Mouse (Mus musculus) heart, embryonic 16.5 days (tissue): ENCODE data around the gene Vezt. TPM values are rescaled to one million over a fixed set of nuclear protein-coding genes. Genes with fewer than 3 reads are reported as not detected.

Experiments
- ATAC-seq: fragments of 200-750 bp; cut with Nextera tagmentation; replicated peaks from 2 replicates; pipeline ENCODE4 v1.8.0; 2017; ENCODE audit warnings: moderate number of reproducible peaks; ENCODE audit not compliant: insufficient read depth, low FRiP score; ENCODE audit errors: extremely low read depth
- H3K27ac ChIP-seq: fragments of 300-500 bp; sonication (generic); 2 replicates; pipeline ENCODE4 v1.5.1; 2014; ENCODE audit warnings: mild to moderate bottlenecking, low read length, control low read depth, moderate library complexity
- H3K27me3 ChIP-seq: fragments of 300-500 bp; sonication (generic); 2 replicates; pipeline ENCODE4 v1.6.1; 2014; ENCODE audit warnings: low read length, mixed read lengths; ENCODE audit not compliant: control insufficient read depth, insufficient read depth
- H3K36me3 ChIP-seq: fragments of 300-500 bp; sonication (generic); 2 replicates; pipeline ENCODE4 v1.6.1; 2014; ENCODE audit not compliant: control insufficient read depth, insufficient read depth
- H3K4me1 ChIP-seq: fragments of 300-500 bp; sonication (generic); 2 replicates; pipeline ENCODE4 v1.6.1; 2014; ENCODE audit warnings: low read length, mixed read lengths; ENCODE audit not compliant: control insufficient read depth, insufficient read depth
- H3K4me2 ChIP-seq: fragments of 300-500 bp; sonication (generic); 2 replicates; pipeline ENCODE4 v1.6.1; 2014; ENCODE audit warnings: low read depth, mild to moderate bottlenecking, control low read depth, low read length
- H3K4me3 ChIP-seq: fragments of 300-500 bp; sonication (generic); 2 replicates; pipeline ENCODE4 v1.5.1; 2014; ENCODE audit warnings: mild to moderate bottlenecking, control low read depth, low read length
- H3K9ac ChIP-seq: fragments of 300-500 bp; sonication (generic); 2 replicates; pipeline ENCODE4 v1.6.1; 2014; ENCODE audit warnings: low read length, control low read depth
- H3K9me3 ChIP-seq: fragments of 300-500 bp; sonication (generic); replicated peaks from 2 replicates; pipeline ENCODE4 v1.6.1; 2016; ENCODE audit warnings: low read length; ENCODE audit not compliant: control insufficient read depth
- WGBS: fragments of 180-500 bp; shearing (Covaris S2); extraction: QIAGEN DNeasy Blood & Tissue Kit; methylation state at CpG from one replicate; pipeline ENCODE4 v1.1.7; 2014; 5-methylcytosine and 5-hydroxymethylcytosine counted together
- polyA plus RNA-seq: library from polyadenylated mRNA; unstranded; fragments of >200 nt; fragmentation: Nextera tagmentation; extraction: Ambion mirVana; gene quantifications from 2 replicates; pipeline ENCODE4 v1.2.1, GENCODE M21; 2015

Gene Vezt
- 21.3 and 22.5 TPM in 2 replicates for polyA plus RNA-seq

DNA sequence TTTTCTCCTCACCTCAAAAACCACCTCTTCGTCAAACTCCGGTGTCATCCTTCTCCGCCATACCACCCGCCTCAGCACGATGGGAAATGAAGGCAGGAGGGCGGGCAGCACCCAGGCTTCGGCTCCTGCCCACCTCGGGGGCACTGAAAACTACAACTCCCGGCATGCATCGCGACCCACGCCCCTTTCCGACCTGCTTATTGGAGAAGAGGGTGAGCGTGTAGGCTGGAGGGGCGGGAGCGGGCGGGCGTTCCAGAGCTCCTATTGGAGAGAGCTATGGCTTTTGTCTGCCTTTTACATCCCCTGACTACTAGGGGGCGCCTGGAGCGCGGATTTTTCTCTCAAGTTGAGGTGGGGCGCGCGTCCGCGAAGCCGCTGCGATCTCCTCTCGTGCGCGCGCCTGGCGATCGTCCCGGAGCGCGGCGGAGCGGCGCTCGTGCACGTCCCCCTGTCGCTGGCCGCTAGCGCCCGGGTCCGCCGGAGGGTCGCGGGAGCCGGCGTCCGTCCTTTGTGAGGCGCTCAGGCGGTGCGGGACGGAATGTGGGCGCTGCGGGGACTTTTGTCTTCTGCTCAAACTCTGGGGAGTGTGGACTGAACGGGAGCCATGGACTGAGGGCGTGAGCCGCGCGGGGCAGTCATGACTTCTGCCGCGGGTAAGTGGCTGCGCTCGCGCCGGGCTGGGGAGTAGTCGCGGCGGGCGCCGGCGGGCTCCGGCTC is at the start of gene Vezt, which contains the start of gene Fgd6:
TSS of gene Vezt (minus strand) at position 160 of the 717 bp plus-strand sequence.
TSS of gene Fgd6 (plus strand) at position 344 of the 717 bp plus-strand sequence.
- Histone ChIP-seq H3K9ac (peak within 1 kb of the TSS; percentile 84), H3K4me3 (peak within 1 kb of the TSS; percentile 77), H3K9me3 (no peaks in the 10 kb centered on the region), H3K4me1 (peaks cover 13% of the 10 kb centered on the region), H3K4me2 (peak within 1 kb of the TSS; percentile 74), H3K27ac (peak within 1 kb of the TSS; percentile 86), H3K27me3 (no peaks in the 10 kb centered on the region), H3K36me3 (no peaks in the 10 kb centered on the region)
- WGBS, result under 1% methylated on average over 77 of the region's 77 CpGs
- peak; percentile 99 for ATAC-seq

DNA sequence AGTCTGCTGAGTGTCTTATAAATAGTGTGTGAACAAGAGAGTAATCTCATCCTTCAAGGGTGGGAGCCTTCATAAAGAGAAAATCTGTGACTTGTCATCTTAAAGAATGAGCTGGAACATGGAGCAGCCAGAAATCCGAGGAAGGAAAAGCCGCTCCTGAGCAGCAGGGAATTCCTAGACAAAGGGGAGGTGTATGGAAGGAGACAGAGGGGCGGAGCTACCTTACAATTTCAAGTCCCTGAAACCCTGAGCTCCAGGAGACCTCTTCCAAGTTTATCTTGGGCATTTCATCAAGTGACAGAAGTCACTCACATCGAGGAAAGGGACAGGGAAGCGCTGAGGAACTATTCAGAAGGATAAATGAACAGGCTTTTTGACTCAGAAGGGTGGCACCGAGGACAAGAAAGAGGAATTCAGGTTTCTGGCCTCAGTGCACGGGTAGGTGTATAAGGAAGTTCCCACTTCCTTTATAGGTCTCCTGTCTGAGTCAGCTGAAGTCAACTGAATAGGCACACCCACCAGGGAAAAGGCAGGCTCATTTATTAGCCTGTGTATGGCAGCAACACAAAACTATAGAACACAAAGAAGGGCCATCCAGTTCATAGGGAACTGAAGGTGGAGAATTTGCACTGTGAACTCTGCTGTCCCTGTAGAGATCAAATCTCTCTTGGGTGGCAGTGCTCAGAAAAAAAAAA is 46.6 kb upstream of the Vezt start:
- Histone ChIP-seq H3K36me3 (no peaks in the 10 kb centered on the region), H3K4me3 (no peak overlapping the region), H3K4me1 (peaks cover 3% of the 10 kb centered on the region), H3K27ac (no peak overlapping the region), H3K27me3 (no peaks in the 10 kb centered on the region), H3K9ac (no peak overlapping the region), H3K9me3 (no peaks in the 10 kb centered on the region), H3K4me2 (no peak overlapping the region)
- WGBS, result 36% methylated on average over 7 of the region's 7 CpGs
- no peak for ATAC-seq

DNA sequence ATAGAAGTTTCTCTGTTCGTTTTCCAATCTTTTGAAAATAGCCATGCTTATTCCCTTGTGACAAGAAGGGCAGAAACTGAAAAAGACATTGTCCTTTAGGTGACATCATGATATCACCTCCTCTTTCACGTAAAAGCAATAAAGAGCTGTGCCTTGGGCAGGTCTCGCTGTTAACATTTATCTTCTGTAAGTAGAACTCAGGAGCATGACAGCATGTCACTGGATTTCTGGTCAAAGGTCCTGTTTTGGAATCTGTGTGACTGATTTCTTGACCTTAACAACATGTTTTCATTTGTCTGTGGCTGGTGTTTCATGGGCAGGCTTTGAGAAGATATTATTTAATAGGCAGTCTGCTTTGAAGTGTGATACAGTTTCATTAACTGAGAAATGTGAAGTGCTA is 45.1 kb upstream of the Vezt start:
- no peak overlapping the region for H3K4me3 ChIP-seq
- no peak overlapping the region for H3K4me2 ChIP-seq
- ATAC-seq, result no peak
- H3K36me3 ChIP-seq, result no peaks in the 10 kb centered on the region
- H3K9me3 ChIP-seq, result no peaks in the 10 kb centered on the region
- peaks cover 3% of the 10 kb centered on the region for H3K4me1 ChIP-seq
- 64% methylated on average over 3 of the region's 3 CpGs for WGBS
- no peak overlapping the region for H3K27ac ChIP-seq
- no peak overlapping the region for H3K9ac ChIP-seq
- no peaks in the 10 kb centered on the region for H3K27me3 ChIP-seq

DNA sequence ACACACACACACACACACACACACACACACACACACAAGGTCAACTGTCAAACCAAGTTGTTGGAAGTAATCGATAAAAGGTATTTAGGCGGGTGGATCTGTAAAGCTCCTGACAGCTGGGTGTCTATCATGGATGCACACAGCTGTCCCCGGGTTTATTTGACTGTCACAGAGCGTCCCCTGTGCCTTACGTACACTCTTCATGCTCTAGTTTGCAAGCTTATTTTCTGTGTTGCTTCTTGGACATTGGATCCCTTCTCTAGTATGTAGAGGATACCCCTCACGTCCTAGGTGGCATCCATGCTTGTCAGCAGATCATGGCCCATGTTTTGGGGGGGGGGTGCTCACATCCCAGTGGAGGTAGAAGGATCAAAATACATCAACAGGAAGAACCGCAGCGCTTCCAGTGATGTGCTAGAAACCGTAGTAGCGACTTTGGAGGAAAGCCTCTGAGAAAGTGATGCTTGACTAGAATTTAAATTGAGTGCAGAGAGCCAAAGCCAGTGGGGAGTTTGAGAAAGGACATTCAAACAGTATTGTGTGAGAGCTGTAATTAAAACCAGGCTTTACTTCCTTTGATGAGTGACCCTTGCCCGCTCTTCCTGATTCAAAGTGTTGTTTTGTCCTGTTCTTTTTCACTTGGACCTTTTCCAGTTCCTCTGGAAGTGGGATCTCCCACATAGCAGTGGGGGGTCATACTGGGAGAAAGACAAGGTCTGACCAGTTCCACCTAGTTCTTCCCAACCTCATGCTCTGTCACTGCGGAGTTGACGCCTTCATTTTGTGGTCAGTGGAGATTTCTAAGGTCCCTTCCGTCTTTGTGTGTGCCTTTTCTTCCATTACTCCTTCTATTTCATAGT is 41.6 kb upstream of the Vezt start:
- Histone ChIP-seq H3K9ac (no peak overlapping the region), H3K4me2 (no peak overlapping the region), H3K27ac (no peak overlapping the region), H3K27me3 (no peaks in the 10 kb centered on the region), H3K9me3 (no peaks in the 10 kb centered on the region), H3K4me1 (peaks cover 14% of the 10 kb centered on the region), H3K4me3 (no peak overlapping the region), H3K36me3 (0 out of 2 replicates have a peak, but pooled peaks cover 4% of the 10 kb centered on the region)
- ATAC-seq, result no peak
- 82% methylated on average over 14 of the region's 14 CpGs for WGBS

DNA sequence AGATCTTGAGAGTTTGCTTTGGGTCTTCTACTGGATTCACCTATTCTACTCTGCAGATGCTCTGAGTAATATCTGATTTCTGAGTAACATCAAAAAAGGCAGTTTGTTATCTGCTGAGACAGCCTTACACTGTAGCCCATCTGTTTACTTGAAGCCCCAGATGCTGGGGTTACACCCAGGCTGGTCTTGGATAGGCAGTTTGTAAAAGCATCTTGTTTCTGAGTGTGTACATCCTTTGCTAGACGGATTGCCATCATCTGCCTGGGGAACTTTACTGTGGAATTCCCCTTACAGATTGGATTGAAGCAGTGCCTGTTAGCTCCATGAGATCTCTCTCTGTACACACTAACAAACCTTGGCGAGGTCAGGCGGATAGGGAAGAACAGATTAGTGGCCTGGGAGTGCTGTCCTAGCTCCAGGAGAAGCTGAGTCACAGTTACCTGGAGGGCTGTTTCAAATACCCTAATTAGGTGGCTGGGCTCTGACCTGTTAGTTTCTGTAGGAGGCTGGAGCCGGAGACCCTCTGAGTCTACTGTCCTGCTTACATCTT is 37.4 kb upstream of the Vezt start:
- Histone ChIP-seq H3K4me2 (peak overlapping the region; percentile 51), H3K9ac (peak overlapping the region; percentile 41; the same call in 1 of the 2 replicates), H3K36me3 (0 out of 2 replicates have a peak, but pooled peaks cover 4% of the 10 kb centered on the region), H3K9me3 (no peaks in the 10 kb centered on the region), H3K4me1 (peaks cover 22% of the 10 kb centered on the region), H3K4me3 (no peak overlapping the region), H3K27ac (peak overlapping the region; percentile 77), H3K27me3 (no peaks in the 10 kb centered on the region)
- no peak for ATAC-seq
- 57% methylated on average over 4 of the region's 4 CpGs for WGBS

DNA sequence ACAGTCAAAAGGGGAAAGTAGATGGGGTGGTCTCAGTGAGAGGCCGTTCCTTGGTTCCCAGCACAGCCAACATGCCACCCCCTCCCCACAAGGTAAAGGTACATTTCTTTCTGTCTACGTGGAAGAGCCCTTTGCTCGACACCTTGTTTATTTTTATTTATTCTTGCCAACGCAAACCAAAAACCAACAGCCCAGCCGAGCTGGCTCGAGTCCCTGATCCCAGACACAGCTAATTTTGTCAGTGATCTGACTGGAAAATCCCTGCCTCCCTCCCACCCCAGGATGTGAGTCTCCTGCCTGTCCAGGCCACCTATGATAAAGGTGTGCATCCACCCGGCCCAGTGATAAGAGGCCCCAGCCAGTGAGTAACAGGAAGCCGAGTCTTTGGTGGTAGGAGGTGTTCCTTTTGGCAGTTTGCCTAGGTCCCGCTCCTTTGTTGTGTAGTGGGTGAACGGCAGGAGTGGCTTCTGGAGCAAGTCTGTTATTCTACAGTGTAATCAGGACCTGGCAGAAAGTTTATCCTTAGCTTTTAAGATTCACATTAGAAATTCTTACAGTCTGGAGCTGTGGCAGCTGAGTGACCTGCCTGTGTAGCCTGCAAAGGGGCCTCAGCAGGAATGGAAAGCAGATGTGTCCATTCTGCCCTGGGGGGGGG is 36.8 kb upstream of the Vezt start:
- ATAC-seq, result peak; percentile 75
- Histone ChIP-seq H3K4me1 (peaks cover 22% of the 10 kb centered on the region), H3K4me3 (no peak overlapping the region), H3K9ac (peak overlapping the region; percentile 41; the same call in 1 of the 2 replicates), H3K4me2 (peak overlapping the region; percentile 51), H3K9me3 (no peaks in the 10 kb centered on the region), H3K36me3 (0 out of 2 replicates have a peak, but pooled peaks cover 4% of the 10 kb centered on the region), H3K27me3 (no peaks in the 10 kb centered on the region), H3K27ac (peak overlapping the region; percentile 77)
- 19% methylated on average over 10 of the region's 10 CpGs for WGBS

DNA sequence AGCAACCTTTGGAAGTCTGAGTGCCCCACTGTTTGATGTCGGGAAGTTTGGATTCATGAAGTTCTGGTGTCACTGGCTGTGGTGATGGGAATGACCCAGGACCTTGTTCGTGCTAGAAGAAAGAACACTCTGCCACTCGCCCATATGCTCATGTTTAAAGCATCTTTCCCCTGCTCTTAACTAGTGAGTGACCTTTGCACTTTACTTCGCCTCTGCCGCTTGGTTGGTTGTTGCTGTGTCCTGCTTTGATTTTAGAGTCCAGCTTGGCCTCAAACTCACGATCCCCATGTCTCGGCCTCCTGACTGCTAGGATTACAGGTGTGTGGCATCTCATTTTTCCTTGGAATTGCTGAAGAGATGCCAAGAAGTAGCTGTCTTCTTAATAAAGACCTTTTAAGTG is 36.0 kb upstream of the Vezt start:
- WGBS, result 88% methylated on average over 7 of the region's 7 CpGs
- Histone ChIP-seq H3K4me1 (peaks cover 26% of the 10 kb centered on the region), H3K9ac (no peak overlapping the region)

DNA sequence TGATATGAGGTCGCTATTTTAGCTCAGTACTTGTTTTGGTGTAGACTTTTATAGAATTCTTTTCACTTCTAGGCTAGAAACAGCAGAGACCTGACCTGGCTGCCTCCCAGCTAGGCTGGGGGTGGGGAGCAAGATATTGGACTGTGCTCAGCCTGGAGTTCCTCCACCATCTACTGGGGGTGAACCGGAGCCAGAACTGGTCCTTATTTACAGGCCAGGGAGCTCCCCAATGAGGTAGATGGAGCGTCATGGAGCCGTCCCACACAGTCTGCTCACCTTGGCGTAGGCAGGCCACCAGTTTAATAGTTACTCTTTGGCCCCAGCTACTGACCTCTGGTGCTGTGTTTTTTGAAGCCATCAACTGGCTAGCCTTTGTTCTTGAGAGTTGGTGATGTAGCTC is 33.1 kb upstream of the Vezt start:
- Histone ChIP-seq H3K27me3 (no peaks in the 10 kb centered on the region), H3K4me3 (no peak overlapping the region), H3K9me3 (no peaks in the 10 kb centered on the region), H3K36me3 (no peaks in the 10 kb centered on the region), H3K27ac (peak overlapping the region; percentile 45), H3K9ac (0 out of 2 replicates have a peak overlapping the region, but pooled peaks have one; percentile 12), H3K4me1 (peaks cover 29% of the 10 kb centered on the region), H3K4me2 (no peak overlapping the region)
- ATAC-seq, result peak; percentile 42; the same call in 1 of the 2 replicates
- 65% methylated on average over 5 of the region's 5 CpGs for WGBS

More for the DNA sequence above, 36.0 kb upstream of the Vezt start:
- Histone ChIP-seq H3K4me2 (no peak overlapping the region), H3K36me3 (0 out of 2 replicates have a peak, but pooled peaks cover 4% of the 10 kb centered on the region), H3K27ac (peak overlapping the region; percentile 77; the same call in 1 of the 2 replicates), H3K9me3 (no peaks in the 10 kb centered on the region), H3K27me3 (no peaks in the 10 kb centered on the region), H3K4me3 (no peak overlapping the region)
- no peak for ATAC-seq
